Mouse (Mus musculus) monocyte, adult 2 months (primary cell): ENCODE measurements around the gene Rcsd1.
A peak's percentile ranks its signal among the peaks of the same experiment; 100 is the strongest.

Experiments used
- DNase-seq, 2 experiments: peaks; one replicate each; pipeline ENCODE4 v3.0.0; 2022; ENCODE audit warnings: low spot score in 2 of 2, low read depth in 1 of 2

Gene Rcsd1

GRCm38 (mm10) chr1:165709629-165710256 lies at the start of gene Rcsd1:
Gene Rcsd1, minus strand, starts transcription at chr1:165709757.
- DNase-seq = no peak

- no peak for DNase-seq
Measured at GRCm38 (mm10) chr1:165755194-165755593, 45.6 kb upstream of the Rcsd1 start.

GRCm38 (mm10) chr1:165754205-165754604 lies 44.6 kb upstream of the Rcsd1 start:
- no peak for DNase-seq

- DNase-seq = no peak
Measured at GRCm38 (mm10) chr1:165751838-165752237, 42.3 kb upstream of the Rcsd1 start.

GRCm38 (mm10) chr1:165751142-165751541 lies 41.6 kb upstream of the Rcsd1 start:
- DNase-seq = no peak

- DNase-seq = no peak
Measured at GRCm38 (mm10) chr1:165748053-165748452, 38.5 kb upstream of the Rcsd1 start.

GRCm38 (mm10) chr1:165741989-165742388 lies 32.4 kb upstream of the Rcsd1 start:
- no peak for DNase-seq

- no peak for DNase-seq
Measured at GRCm38 (mm10) chr1:165738985-165739384, 29.4 kb upstream of the Rcsd1 start.

- no peak for DNase-seq
Measured at GRCm38 (mm10) chr1:165737867-165738266, 28.3 kb upstream of the Rcsd1 start.

GRCm38 (mm10) chr1:165737451-165737850 lies 27.9 kb upstream of the Rcsd1 start:
- no peak for DNase-seq

GRCm38 (mm10) chr1:165735826-165736818 lies 26.6 kb upstream of the Rcsd1 start:
- DNase-seq = peak; percentile 66 to 78

- no peak for DNase-seq
Measured at GRCm38 (mm10) chr1:165734840-165735239, 25.3 kb upstream of the Rcsd1 start.

GRCm38 (mm10) chr1:165731553-165731952 lies 22.0 kb upstream of the Rcsd1 start:
- peak in 1 of 2 experiments; percentile 10 for DNase-seq

- no peak for DNase-seq
Measured at GRCm38 (mm10) chr1:165730129-165730528, 20.6 kb upstream of the Rcsd1 start.

GRCm38 (mm10) chr1:165728057-165728639 lies 18.6 kb upstream of the Rcsd1 start:
- DNase-seq = no peak

- no peak for DNase-seq
Measured at GRCm38 (mm10) chr1:165726986-165727385, 17.4 kb upstream of the Rcsd1 start.

- DNase-seq = no peak
Measured at GRCm38 (mm10) chr1:165725039-165725644, 15.6 kb upstream of the Rcsd1 start.

- no peak for DNase-seq
Measured at GRCm38 (mm10) chr1:165724219-165725033, 14.9 kb upstream of the Rcsd1 start.

GRCm38 (mm10) chr1:165722531-165723123 lies 13.1 kb upstream of the Rcsd1 start:
- no peak for DNase-seq

GRCm38 (mm10) chr1:165718543-165719105 lies 9.1 kb upstream of the Rcsd1 start:
- no peak for DNase-seq
